10 mouse cellular contexts compared by ENCODE assay signal in the genomic region with DNA sequence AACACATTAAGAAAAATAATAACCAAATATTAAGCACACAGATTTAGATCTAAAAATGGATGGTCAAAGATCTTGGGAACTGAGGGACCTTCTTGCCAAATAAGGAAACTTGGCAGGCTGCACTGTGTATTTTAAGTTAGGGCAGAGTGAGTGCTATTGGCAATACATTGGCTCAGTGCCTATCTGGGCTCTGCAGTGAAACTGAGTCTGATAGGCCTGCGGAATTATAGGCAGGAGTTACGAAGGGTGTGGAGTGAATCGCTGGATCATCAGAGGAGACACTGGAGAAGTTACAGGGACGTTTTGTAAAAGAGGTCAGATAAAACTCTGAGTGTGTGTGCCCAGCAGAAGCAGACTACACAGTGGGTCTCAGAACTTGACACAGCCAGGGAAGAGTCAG. TPM values are rescaled to one million over a fixed set of nuclear protein-coding genes. Genes with fewer than 3 reads are reported as not detected.
A peak's percentile ranks its signal among the peaks of the same experiment; 100 is the strongest.
DNase-seq lines count a peak whose midpoint lies in the region; ATAC-seq lines count a peak whose summit lies in the region.
"Had no signal": no experiment of that assay in that cellular context is flagged by ENCODE, and none has a peak within 500 bp of the region (broad histone marks: within the 10 kb centered on the region; RNA-seq: fewer than 3 reads in every experiment).

No protein-coding gene starts in this region.

- peak; percentile 19 for DNase-seq in midbrain, embryonic 14.5 days
- no peak for DNase-seq in midbrain, embryonic 10.5 days (ENCODE audit: low spot score)
- DNase-seq in liver, embryonic 13.5 days, result peak; percentile 60
- no peak for DNase-seq in right cerebral cortex, postnatal 36 days (ENCODE audit: low spot score in 2 of 2)
- DNase-seq in cerebellum, adult 8-10 months, result no peak
- no peak for DNase-seq in cerebellum, adult 9-11 months
- DNase-seq: kidney, postnatal 10 days had no signal

- H3K4me1 ChIP-seq in midbrain, embryonic 14.5 days (ENCODE audit: control insufficient read depth, insufficient read depth, low read length), result no peaks in the 10 kb centered on the region
- H3K4me1 ChIP-seq in midbrain, embryonic 10.5 days, result peaks cover 10% of the 10 kb centered on the region
- peaks cover 31% of the 10 kb centered on the region for H3K4me1 ChIP-seq in erythroblast, embryonic 14.5 days (ENCODE audit: control insufficient read depth)
- peaks cover 21% of the 10 kb centered on the region for H3K4me1 ChIP-seq in liver, embryonic 13.5 days (replicated peaks)
- 0 out of 2 replicates have a peak, but pooled peaks cover 6% of the 10 kb centered on the region for H3K4me1 ChIP-seq in stomach, embryonic 15.5 days

- no peaks in the 10 kb centered on the region for H3K27me3 ChIP-seq in midbrain, embryonic 14.5 days (ENCODE audit: control insufficient read depth, insufficient read depth, low read length)
- peaks cover 18% of the 10 kb centered on the region for H3K27me3 ChIP-seq in midbrain, embryonic 10.5 days (ENCODE audit: low read depth, poor library complexity, severe bottlenecking)
- H3K27me3 ChIP-seq in erythroblast, embryonic 14.5 days (ENCODE audit: control insufficient read depth), result peaks cover 16% of the 10 kb centered on the region
- H3K27me3 ChIP-seq in liver, embryonic 13.5 days, result no peaks in the 10 kb centered on the region
- H3K27me3 ChIP-seq in stomach, embryonic 15.5 days (replicated peaks), result no peaks in the 10 kb centered on the region

- no peak overlapping the region for H3K9ac ChIP-seq in midbrain, embryonic 14.5 days (replicated peaks; ENCODE audit: low read length)
- peak overlapping the region; percentile 61 for H3K9ac ChIP-seq in liver, embryonic 13.5 days
- no peak overlapping the region for H3K9ac ChIP-seq in stomach, embryonic 15.5 days
- H3K9ac ChIP-seq: neural tube, embryonic 15.5 days had no signal

- no peak overlapping the region for H3K4me2 ChIP-seq in midbrain, embryonic 14.5 days (ENCODE audit: low read length)
- peak overlapping the region; percentile 64 for H3K4me2 ChIP-seq in liver, embryonic 13.5 days
- H3K4me2 ChIP-seq in stomach, embryonic 15.5 days, result peak overlapping the region; percentile 32; the same call in 1 of the 2 replicates

- no peak for ATAC-seq in midbrain, embryonic 14.5 days (ENCODE audit: low FRiP score, low TSS enrichment)
- peak; percentile 93 for ATAC-seq in liver, embryonic 13.5 days (ENCODE audit: low read depth)
- peak; percentile 71 for ATAC-seq in stomach, embryonic 15.5 days (ENCODE audit: insufficient read depth, low FRiP score, low read depth)

- no peaks in the 10 kb centered on the region for H3K9me3 ChIP-seq in midbrain, embryonic 14.5 days (ENCODE audit: control insufficient read depth, low read length)
- no peaks in the 10 kb centered on the region for H3K9me3 ChIP-seq in midbrain, embryonic 10.5 days (replicated peaks)
- H3K9me3 ChIP-seq in erythroblast, embryonic 14.5 days (ENCODE audit: control insufficient read depth, low read length), result no peaks in the 10 kb centered on the region
- no peaks in the 10 kb centered on the region for H3K9me3 ChIP-seq in liver, embryonic 13.5 days (replicated peaks)
- H3K9me3 ChIP-seq in stomach, embryonic 15.5 days, result no peaks in the 10 kb centered on the region
- H3K9me3 ChIP-seq: neural tube, embryonic 15.5 days had no signal

- no peaks in the 10 kb centered on the region for H3K36me3 ChIP-seq in midbrain, embryonic 14.5 days (ENCODE audit: control insufficient read depth, insufficient read depth, low read length)
- H3K36me3 ChIP-seq in midbrain, embryonic 10.5 days, result no peaks in the 10 kb centered on the region
- H3K36me3 ChIP-seq in erythroblast, embryonic 14.5 days (ENCODE audit: control insufficient read depth), result peaks cover 17% of the 10 kb centered on the region
- 0 out of 2 replicates have a peak, but pooled peaks cover 3% of the 10 kb centered on the region for H3K36me3 ChIP-seq in liver, embryonic 13.5 days
- H3K36me3 ChIP-seq in stomach, embryonic 15.5 days, result no peaks in the 10 kb centered on the region
- H3K36me3 ChIP-seq: neural tube, embryonic 15.5 days had no signal

- no peak overlapping the region for H3K4me3 ChIP-seq in midbrain, embryonic 14.5 days (replicated peaks; ENCODE audit: low read depth, low read length)
- H3K4me3 ChIP-seq in midbrain, embryonic 10.5 days, result no peak overlapping the region
- H3K4me3 ChIP-seq in erythroblast, embryonic 14.5 days (replicated peaks), result peak overlapping the region; percentile 76
- H3K4me3 ChIP-seq in liver, embryonic 13.5 days (replicated peaks), result peak overlapping the region; percentile 43
- H3K4me3 ChIP-seq in stomach, embryonic 15.5 days (replicated peaks), result no peak overlapping the region; the same call in 1 of the 2 replicates

- no peak overlapping the region for H3K27ac ChIP-seq in midbrain, embryonic 14.5 days (replicated peaks; ENCODE audit: low read depth, low read length)
- H3K27ac ChIP-seq in midbrain, embryonic 10.5 days (replicated peaks), result no peak overlapping the region
- H3K27ac ChIP-seq in liver, embryonic 13.5 days, result peak overlapping the region; percentile 89
- H3K27ac ChIP-seq in stomach, embryonic 15.5 days, result no peak overlapping the region
- H3K27ac ChIP-seq: neural tube, embryonic 15.5 days had no signal

- WGBS in midbrain, embryonic 14.5 days, result 73% methylated on average over 4 of the region's 4 CpGs
- 77% methylated on average over 4 of the region's 4 CpGs for WGBS in midbrain, embryonic 10.5 days
- WGBS in liver, embryonic 13.5 days (ENCODE audit: insufficient replicate concordance), result 9% methylated on average over 4 of the region's 4 CpGs
- WGBS in stomach, embryonic 15.5 days, result 43% methylated on average over 4 of the region's 4 CpGs

RNA-seq across cellular contexts. Expression of gene Map3k20, which starts 1.7 kb away (rescaled TPM):
- polyA plus RNA-seq in midbrain, embryonic 14.5 days (2014; fragmentation: Nextera tagmentation; extraction: Ambion mirVana), result 3.8 and 6.6 TPM in 2 replicates
- polyA plus RNA-seq in midbrain, embryonic 10.5 days (2016; fragmentation: Nextera tagmentation; extraction: Ambion mirVana), result 7.4 and 8.2 TPM in 2 replicates
- polyA plus RNA-seq in erythroblast, embryonic 14.5 days (2012), result 0.21 and 0.30 TPM in 2 replicates
- polyA plus RNA-seq in liver, embryonic 13.5 days (2015; fragmentation: Nextera tagmentation; extraction: Ambion mirVana), result 6.8 and 8.7 TPM in 2 replicates
- 20.0 and 20.7 TPM in 2 replicates for polyA plus RNA-seq in stomach, embryonic 15.5 days (2015; fragmentation: Nextera tagmentation; extraction: Ambion mirVana)

Comparison
In these comparisons a context has a peak if more than half of its experiments do, and no peak if none do; other contexts are left out.
1. DNase-seq: peak in midbrain, embryonic 14.5 days (single experiment) and liver, embryonic 13.5 days (single experiment); none in midbrain, embryonic 10.5 days (single experiment), right cerebral cortex, postnatal 36 days (0 of 2), cerebellum, adult 8-10 months (single experiment) and cerebellum, adult 9-11 months (single experiment).
2. H3K4me3 ChIP-seq: peak in erythroblast, embryonic 14.5 days (single experiment) and liver, embryonic 13.5 days (single experiment); none in midbrain, embryonic 14.5 days (single experiment), midbrain, embryonic 10.5 days (single experiment) and stomach, embryonic 15.5 days (single experiment).